Mouse (Mus musculus) layer of hippocampus, postnatal 36 days (tissue): ENCODE measurements at regions not wholly inside any gene's neighbourhood (a gene's known extent, or its start where the extent isn't known, plus 50 kb on each side); places are given as distances from the start of the nearest gene placed in this dataset.

Source experiments
- DNase-seq, 2 experiments: peaks; one replicate each; pipeline ENCODE4 v3.0.0; 2022

DNA sequence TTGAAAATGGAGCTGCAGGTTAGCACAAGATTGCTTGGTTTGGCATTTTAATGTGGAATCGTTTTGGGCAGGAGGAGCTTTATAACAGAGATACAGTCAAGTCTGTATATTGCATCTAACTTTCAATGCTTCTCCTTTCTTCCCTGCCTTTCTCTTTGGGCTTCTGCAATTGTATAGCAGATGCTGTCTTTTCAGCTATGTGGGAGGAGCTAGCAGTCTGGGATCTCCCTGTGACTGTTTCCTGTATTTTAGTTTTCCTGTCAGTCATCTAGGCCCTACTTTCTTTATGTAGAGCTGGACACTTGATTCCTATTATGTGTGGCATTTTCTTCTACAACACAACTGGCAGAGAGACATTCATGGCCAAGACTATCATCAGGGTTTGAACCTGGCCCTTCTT lies 313.5 kb downstream of the Bcl11a start:
- no peak for DNase-seq

DNA sequence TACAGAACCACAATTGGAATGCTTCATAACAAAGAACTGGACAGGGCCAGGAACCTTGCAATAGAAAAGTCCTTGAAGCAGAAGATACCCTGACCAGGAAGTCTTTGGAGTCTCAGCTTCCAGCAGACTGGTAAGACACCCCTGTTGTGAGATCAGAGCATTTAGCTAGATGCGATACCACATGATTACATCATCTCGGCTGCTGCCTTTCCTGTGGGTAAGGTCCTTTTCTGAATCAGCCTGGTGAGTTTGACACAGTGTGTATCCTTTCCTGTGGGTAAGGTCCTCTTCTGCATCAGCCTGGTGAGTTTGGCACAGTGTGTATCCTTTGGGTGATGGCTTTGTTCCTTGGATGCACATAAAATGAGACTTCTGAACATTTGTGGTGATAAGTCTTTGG lies 317.6 kb downstream of the Bcl11a start:
- no peak for DNase-seq

DNA sequence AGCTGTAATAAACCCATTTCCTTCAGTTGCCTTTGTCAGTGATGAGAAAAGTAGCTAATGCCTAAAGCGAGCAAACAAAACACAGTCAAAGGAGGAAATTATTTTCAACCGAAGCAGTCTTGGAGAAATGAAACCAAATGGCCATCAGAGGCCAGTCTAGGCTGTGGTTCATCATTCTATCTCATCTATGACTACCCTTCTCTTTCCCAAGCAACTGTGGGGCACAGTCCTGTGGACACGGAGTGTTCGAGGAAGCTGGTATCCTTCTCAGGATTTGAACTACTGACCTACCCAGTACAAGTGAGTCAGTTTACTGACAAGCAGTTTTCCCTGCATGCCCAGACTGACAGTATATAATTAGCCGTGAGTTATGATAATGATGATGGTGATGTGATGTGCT lies 319.1 kb downstream of the Bcl11a start:
- DNase-seq: no peak

DNA sequence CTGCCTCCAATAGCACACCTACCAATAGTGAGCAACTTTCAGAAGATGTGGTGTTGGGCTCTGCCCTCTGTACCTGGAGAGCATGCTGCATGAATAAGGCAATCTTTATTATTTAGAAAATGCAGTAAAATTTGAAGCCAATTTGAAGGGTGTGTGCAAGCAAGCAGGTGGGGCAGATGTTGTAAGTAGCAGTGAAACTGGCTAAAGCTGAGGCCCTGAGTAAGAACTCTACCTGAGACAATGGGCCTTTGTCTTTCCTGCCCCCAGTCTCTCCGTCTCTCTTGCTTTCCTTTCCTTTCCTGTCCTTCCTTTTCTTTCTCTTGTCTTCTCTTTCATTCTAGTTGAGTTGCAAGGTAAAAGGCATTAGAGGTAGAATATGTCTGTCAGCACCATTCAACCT lies 319.9 kb downstream of the Bcl11a start:
- DNase-seq: no peak

DNA sequence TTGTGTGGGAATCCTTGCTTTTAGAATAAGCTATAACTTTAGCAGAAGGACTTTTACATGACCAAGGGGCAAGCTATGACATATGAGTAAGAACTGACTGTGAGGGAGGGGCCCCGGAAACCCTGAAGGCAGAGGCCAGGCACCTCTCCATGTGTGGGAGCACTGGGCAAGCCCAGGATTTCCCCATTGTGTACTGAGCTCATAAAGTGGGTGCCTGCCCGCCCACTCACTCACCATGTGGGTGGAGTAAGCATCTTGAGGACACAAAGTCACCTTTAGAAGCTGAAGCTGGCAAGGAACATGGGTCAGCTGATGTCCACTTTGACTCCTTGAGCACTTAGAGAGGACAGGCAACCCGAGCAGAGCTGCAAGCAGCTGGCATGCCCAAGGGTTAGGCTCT lies 323.3 kb downstream of the Bcl11a start:
- DNase-seq: no peak

DNA sequence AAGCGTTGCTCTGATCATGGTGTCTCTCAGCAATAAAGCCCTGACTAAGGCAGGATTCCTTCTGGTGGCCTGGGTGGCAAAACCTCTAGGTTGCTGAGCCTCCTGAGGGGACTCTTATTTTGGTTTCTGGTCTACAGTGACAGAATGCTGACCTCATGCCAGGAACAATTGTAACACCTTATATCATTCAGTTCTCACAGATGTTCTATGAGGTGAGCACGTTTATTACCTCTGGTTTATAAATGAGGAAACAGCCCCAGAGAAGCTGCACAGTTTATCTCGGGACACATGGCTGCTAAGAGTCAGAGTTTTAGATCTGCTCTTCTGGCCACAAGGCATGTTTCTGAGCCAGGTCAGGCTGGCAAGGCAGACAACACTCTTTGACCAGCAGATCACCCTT lies 324.3 kb downstream of the Bcl11a start:
- DNase-seq: no peak

DNA sequence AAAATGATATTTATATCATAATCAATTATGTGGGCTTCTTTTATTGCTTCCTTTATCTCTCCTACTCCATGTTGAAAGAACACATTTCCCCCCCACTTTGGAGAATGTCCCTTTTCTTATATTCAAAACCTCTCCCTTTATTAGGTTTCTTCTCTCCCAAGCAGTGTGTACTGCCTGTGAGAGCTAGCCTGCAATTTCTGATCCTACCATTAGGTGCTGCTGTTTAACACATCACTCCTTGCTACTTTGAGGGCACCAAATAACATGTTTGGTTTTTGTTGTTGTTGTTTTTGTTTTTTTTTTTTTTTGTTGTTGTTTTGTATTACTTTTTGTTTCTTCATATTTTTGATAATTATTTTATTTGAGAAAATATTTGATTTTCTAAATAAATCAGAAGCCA lies 336.9 kb downstream of the Bcl11a start:
- DNase-seq: no peak

DNA sequence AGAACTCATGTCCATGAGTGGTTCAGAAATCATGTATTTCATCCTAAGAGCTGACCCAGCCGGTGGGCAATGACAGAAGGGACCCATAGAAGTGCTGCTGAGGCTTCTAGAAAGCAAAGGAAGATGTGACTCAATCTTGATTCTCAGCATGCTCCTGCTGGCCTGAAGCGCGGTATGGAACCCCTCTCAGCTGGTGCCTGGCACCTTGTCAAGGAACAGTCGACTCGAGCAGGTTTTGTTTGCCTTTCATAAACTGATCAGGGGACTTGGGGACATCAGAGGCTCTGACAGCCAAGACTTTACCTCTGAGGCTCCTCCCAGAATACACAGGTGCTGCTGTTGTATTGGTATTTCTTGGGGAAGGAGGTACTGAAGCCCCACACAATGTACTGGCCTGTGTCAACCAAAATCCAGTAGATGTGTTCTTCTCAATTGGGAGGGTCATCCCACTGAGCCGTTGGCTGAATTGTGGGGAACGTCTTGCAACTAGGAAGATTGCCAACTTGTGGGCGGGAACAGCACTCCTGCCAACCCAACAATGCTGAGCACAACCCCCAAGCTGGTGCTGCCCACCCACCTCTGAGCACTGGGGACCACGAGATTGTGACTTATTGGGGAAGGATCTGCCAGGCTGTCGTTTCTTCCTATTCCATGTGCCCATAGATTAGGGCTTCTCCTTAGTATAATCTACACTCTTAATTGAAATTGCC lies 344.4 kb downstream of the Bcl11a start:
- DNase-seq: peak; percentile 8 to 11

DNA sequence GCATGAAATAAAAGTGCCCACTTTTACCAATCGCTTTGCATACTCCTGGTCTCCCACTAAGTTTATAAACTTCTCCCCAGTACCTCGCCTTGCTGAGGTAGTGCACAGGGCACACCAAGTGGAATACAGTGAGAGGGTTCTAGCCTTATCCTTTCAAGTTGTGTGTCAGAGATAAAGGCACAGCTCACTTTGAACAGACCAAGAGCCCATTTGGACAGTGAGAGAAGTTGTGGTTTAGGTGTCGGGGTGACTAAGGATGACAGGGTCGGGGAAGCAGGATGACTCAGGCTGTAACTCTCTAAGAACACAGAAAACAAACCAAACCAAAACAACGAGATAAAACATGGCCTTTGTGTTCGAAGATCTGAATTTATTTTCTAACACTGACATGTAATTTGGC lies 345.4 kb downstream of the Bcl11a start:
- DNase-seq: no peak

DNA sequence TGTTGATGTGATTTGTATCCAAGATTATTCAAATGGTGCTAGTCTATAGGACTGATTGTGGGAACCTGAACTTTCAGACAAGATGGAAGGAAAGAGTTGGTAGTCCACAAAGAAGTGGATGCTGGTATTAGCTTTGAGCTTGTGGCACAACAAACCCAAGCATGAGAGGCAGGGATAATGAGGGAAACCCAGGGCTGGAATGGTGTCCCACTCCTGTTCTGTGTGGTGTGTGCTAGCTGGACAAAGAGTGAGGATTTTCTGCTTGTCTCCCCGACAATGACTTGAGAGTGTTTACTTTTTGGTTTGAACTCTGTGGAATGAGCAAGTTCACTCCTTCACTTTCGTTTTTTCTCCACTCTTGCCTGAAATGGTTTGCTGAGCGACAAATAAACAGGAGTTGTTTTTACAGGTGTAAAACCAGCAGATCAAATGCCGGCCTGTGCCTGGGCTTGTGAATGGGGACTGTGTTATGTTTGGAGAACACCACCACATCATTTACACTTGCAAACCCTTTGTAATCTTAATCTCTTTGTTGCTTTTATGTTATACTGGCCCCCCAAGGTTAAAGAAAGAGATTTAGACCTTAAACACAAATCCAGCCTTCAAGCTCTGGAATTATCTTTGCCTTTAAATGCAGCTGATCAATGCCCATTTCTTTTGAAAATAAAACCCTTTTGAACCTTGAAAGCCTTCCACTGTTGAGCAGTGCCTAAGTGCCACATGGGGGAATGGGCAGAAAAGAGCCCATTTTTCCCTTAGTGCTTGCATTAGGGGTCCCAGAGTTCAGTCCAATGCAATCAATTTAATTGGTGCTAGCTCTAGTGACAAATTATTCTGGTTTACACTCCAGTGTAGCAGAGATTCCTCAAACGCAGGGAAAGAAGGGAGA lies 349.4 kb downstream of the Bcl11a start:
- DNase-seq: no peak

DNA sequence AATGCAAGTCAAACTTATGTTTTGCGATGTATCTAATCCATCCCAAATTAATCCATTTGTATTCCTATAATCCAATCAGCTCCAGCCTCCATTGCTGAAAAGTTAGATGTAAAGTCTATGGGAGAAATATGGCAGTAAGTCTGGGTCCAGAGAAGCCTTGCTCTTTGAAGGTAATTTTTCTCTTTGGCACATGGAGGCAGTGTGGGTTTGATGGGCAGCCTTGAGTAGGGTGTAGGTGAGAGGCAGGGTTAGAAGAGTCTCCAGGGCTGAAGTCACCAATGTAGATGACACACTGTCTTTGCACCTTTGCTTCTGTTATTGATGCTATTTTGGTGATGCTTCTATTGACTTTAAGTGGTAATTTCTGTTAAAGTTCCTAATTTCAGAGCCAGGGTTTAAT lies 370.8 kb downstream of the Bcl11a start:
- no peak for DNase-seq

DNA sequence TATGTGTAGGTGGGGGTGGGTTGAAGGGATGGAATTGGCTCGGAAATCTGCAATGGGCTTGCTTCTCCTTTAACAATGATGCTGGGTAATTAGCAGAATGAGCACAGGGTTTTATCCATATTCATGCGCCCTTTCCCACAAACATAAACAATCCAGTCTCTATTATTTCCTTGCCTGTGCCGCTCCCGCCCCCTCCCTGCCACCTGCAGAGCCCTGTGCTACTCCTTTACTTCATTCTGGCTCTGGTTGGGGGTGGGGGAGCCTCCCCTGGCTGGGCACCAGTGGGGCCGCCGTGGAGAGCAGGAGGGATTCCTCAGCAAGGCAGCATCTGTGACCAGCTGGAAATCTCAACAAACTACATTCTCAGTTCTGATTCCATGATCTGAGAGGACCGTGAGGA lies 374.4 kb downstream of the Bcl11a start:
- no peak for DNase-seq

DNA sequence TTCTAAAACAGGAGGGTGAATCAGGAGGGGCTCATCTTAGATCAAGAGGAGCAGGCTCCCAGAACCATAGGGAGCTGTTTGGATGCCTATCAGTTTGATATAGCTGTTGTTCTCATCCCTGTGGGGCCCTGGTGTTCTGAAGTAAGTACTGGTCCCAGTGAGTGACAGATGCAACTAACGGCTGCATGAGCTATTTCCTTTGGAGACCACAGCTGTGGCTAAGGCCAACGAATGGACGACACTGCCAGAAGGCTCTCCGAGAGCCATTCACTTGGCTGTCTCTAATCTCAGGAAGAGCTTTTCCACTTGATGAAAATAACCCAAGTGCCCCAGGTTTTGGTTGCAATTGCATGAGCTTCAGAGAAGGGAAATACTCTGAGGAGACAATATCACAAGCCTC lies 386.8 kb downstream of the Bcl11a start:
- no peak for DNase-seq

DNA sequence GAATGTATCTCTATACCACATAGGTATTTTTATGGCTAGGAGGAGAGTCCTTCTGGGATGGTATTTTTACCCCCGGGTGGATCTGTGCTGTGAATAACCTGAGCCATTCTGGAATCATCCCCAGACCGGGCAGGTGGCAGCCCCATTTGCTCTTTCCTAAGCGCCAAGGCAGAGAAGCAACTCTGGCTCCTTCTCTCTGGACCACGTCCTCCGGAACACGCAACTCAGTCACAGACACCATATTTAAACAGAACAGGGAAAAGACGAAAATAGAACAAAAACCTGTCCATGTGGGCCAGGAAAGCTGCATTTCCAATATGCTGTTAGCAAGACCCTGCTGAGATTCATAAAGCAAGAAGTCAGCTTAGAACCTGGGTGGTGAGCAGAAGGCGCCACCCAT lies 389.6 kb downstream of the Bcl11a start:
- DNase-seq: no peak

DNA sequence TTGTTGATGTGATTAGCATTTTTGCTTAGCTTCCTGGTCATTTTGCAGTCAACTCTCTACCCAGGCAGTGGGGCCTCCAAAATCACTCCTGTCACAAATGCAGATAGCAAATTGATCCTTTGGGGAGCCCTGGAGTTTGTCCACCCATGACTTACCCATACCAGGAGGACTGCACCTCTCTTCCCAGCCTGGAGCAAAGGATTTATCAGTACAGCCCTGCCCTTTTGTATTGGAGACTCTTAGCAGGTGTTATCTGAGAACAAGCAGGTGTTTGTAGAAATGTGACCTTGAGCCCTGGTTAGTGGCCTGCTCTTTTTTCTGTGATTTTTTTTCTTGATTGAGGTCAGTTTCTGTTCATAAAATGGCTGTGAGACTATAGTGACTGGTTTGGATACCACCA lies 392.6 kb downstream of the Bcl11a start:
- DNase-seq: no peak

DNA sequence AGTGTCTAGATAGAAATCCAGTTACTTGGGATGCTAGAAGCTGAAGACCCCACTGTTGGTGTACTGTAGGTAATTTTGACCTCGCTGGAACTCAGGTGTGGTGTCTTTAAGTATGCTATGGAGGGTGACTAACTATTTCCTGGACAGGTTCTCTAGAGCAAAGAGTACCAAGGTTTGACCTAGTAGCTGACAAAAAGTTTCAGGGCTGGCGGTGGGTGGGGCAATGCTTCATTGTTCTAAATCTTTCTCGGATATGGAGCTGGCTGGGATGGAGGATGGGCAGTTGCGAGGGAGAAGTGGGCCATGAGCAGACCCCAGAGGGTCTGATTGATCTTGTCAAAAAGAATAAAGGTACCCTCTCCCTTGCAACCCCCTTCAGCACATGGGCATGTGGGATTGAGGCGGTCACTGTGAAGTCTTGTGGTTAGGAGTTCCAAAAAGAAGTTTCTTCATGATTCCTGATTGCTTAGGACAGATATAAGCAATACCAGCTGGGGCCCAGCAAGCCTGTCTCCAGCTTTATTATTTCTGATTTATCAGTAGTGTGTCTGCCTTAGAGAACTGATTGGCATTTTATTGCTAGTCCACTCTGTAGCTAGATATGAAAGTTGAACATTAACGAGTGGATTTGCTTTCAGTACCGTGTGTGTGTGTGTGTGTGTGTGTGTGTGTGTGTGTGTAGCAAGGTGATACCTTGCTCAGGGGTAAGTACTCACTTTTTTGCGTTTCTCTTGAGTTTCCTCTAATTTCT lies 394.9 kb downstream of the Bcl11a start:
- DNase-seq: no peak

DNA sequence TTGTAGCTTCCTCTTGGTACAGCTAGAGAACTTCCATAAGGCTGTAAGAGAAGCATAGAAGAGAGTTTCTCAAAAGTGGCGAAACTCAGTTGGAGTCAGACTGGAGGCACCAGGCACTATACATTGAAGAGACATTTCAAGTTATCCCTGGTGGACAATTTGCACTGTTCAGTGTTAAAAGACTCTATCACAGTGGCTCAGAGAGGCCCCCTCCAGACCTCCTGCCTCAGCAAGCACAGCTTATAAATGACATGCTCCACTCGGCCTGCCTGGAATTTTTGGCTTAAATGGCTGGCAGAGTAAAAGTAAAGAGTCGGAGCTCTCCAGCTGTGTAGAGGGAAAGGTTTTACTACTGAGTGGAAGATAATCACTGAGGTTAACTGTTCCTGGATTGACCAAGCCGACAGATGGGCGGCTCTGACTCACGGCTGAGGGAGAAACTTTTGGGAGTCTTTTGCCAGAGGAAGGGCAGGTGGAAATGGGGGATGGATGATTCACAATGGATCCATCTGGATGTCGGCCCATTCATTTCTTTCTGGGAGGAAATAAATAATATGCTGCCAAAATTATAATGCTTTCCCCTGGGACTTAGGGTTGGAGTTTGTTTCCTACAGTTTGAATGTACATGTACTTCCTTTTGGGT lies 395.6 kb downstream of the Bcl11a start:
- peak; percentile 37 to 41 for DNase-seq

DNA sequence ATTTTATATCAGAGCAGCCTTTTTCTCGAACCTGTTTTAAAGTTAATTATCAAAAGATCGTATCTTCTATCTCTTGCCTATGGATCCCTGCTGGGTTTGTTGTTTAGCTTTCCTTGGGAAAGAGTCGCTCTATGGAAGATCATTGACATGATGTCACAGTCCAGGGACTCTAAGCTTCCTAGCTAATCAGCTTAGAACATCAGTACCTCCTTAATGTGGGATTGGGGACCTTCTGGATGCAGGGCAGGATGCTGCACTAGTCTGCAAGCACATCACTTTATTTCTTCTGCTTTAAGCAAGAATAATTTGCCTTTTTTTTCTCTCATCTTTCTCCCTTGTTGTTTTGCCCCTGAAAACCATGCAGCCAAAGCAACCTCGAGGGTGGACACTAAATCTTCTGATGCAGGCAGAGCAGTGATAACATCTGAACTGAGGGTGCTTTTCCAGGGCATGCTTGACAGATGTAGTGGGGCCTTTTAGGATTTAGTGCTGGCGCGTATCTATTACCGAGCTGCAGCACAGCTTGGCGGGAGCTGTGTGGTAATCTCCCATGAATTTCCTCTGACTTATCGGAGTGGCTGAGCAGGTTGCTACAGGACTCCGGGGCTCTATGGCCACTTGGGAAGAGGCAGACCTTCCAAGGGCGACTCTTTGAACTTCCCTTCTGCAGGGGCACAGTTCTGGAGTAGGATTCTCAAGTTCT lies 425.0 kb downstream of the Bcl11a start:
- no peak for DNase-seq

DNA sequence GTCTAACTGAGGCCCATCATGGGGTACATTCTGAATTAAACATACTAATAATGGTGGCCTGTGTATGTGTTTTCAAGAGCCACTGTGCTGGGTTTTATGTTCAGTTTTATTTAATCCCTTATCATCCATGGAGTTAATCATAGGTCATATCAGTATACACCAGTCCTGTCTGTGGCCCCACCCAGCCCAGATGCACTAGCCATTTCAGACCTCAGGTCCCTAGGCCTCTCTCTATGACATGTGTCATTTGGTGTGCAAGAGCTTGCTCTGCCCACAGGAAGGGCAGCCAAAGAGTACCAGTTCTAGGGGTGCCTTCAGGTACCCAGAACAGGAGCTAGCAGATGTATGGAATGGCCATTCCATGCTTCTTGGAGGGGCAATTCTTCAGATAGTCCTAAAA lies 437.7 kb downstream of the Bcl11a start:
- no peak for DNase-seq

DNA sequence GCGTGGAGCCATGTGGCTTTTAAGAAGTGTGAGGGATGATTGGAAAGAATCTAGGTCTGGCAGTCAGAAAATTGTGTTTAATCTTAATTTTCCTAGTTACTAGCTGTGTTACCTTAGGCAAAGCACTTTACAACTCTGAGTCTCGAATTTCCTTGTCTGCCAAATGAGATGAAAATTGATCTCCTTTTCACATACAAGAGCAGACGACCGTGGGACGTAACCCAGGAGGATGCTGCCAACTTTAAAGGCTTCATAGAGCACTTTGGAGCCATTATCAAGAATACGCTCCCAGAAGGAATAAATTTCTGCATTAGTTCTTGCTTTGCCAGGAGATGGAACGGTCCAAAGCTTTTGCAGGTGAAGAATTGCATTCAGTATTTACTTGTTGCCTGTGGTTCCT lies 457.6 kb downstream of the Bcl11a start:
- DNase-seq: no peak

DNA sequence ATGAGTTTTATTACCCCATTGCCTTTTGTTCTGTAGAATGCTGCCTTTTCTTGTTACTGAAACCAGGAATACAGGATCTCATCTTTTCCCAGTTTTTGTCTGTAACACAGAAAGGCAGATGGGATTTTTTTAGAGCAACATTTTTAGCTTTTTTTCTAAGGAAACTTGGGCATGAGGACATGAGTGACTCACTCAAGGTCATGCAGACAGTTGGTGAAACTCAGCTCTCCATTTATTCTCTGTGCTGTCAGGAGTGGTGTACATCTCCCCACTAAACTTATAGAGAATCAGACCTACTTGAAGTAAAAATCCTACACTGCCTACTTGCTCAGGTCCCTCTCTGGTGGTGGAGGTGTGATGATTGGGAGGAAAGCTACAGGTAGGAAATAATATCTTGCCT lies 459.9 kb downstream of the Bcl11a start:
- DNase-seq: no peak

DNA sequence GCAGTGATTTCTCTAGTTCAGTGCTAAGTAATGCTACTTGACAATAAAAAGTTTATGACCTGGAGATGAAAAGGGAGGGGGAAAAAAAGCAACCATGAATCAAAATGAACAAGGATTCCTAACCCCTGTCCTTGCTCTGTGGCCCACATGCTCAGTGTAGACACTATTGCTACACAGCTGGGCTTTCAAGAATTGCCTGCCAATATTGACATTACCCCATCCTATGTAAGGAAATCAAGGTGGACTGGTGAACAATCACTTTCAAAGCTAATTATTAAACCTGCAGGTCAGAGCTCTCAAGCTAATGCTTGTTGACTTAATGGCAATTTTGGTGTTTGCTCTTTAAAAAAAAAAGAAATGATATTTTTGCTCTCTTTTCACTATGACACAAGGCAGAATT lies 491.8 kb downstream of the Bcl11a start:
- no peak for DNase-seq
